Mouse (Mus musculus) myocyte (in vitro differentiated cells): ENCODE results near the gene Gm10762. TPM values are rescaled to one million over a fixed set of nuclear protein-coding genes. Genes with fewer than 3 reads are reported as not detected.

ENCODE experiments used
- H3K27me3 ChIP-seq: one replicate; pipeline ENCODE4 v1.6.1; 2011; ENCODE audit not compliant: control insufficient read depth, insufficient read depth, insufficient read length
- H3K36me3 ChIP-seq: one replicate; pipeline ENCODE4 v1.6.1; 2011; ENCODE audit not compliant: control insufficient read depth, insufficient read depth
- H3K4me2 ChIP-seq: one replicate; pipeline ENCODE4 v1.6.1; 2011; ENCODE audit warnings: low read depth, control low read depth
- H3K4me3 ChIP-seq: one replicate; pipeline ENCODE4 v1.5.1; 2011; ENCODE audit warnings: mild to moderate bottlenecking, control low read depth, moderate library complexity
- H3K79me2 ChIP-seq: one replicate; pipeline ENCODE4 v1.6.1; 2011; ENCODE audit not compliant: control insufficient read depth, insufficient read depth
- H3ac ChIP-seq: one replicate; pipeline ENCODE4 v1.6.1; 2011; ENCODE audit not compliant: control insufficient read depth, insufficient read length
- CEBPB ChIP-seq: IDR thresholded peaks from 2 replicates; pipeline ENCODE4 v1.6.1; 2011; ENCODE audit warnings: mild to moderate bottlenecking, moderate library complexity; ENCODE audit not compliant: poor library complexity, insufficient read depth, severe bottlenecking
- E2F4 ChIP-seq: IDR thresholded peaks from one replicate; pipeline ENCODE4 v1.6.1; 2011; ENCODE audit warnings: mild to moderate bottlenecking, control low read depth, moderate library complexity; ENCODE audit not compliant: insufficient read depth
- MAX ChIP-seq: IDR thresholded peaks from one replicate; pipeline ENCODE4 v1.6.1; 2011; ENCODE audit warnings: low read depth, mild to moderate bottlenecking, control low read depth
- MYOD1 ChIP-seq, 3 experiments: IDR thresholded peaks; one replicate each; pipeline ENCODE4 v1.6.1; 2011; ENCODE audit warnings: control low read depth in 2 of 3, low read depth in 2 of 3, mild to moderate bottlenecking in 2 of 3, moderate library complexity in 1 of 3; ENCODE audit not compliant: insufficient read length in 2 of 3, control insufficient read depth in 1 of 3
- MYOG ChIP-seq, 3 experiments: IDR thresholded peaks; one replicate each; pipeline ENCODE4 v1.6.1; 2011; ENCODE audit warnings: control low read depth in 2 of 3, low read depth in 2 of 3, mild to moderate bottlenecking in 2 of 3; ENCODE audit not compliant: insufficient read length in 2 of 3, control insufficient read depth in 1 of 3, insufficient read depth in 1 of 3
- POLR2A ChIP-seq: IDR thresholded peaks from one replicate; pipeline ENCODE4 v1.6.1; 2011; ENCODE audit warnings: low read depth, mild to moderate bottlenecking, control low read depth, moderate library complexity; ENCODE audit not compliant: insufficient read length
- POLR2AphosphoS2 ChIP-seq: IDR thresholded peaks from one replicate; pipeline ENCODE4 v1.6.1; 2011; ENCODE audit warnings: low read depth, control low read depth; ENCODE audit not compliant: insufficient read length
- REST ChIP-seq: IDR thresholded peaks from one replicate; pipeline ENCODE4 v1.6.1; 2011; ENCODE audit warnings: mild to moderate bottlenecking, control low read depth, moderate library complexity; ENCODE audit not compliant: insufficient read depth, insufficient read length
- SRF ChIP-seq: IDR thresholded peaks from one replicate; pipeline ENCODE4 v1.6.1; 2011; ENCODE audit warnings: low read depth; ENCODE audit not compliant: control insufficient read depth, insufficient read length
- TCF12 ChIP-seq: IDR thresholded peaks from one replicate; pipeline ENCODE4 v1.6.1; 2011; ENCODE audit warnings: mild to moderate bottlenecking, control low read depth; ENCODE audit not compliant: poor library complexity, insufficient read depth, severe bottlenecking
- TCF3 ChIP-seq: IDR thresholded peaks from one replicate; pipeline ENCODE4 v1.6.1; 2011; ENCODE audit warnings: low read depth, control low read depth; ENCODE audit not compliant: insufficient read length
- USF1 ChIP-seq: IDR thresholded peaks from one replicate; pipeline ENCODE4 v1.6.1; 2011; ENCODE audit warnings: low read depth, mild to moderate bottlenecking, control low read depth, moderate library complexity
- polyA plus RNA-seq: library from polyadenylated mRNA; unstranded; fragments of >200 nt; fragmentation: generic; extraction: Trizol; gene quantifications from one replicate; pipeline ENCODE4 v1.2.1, GENCODE M21; 2012; ENCODE audit warnings: missing spikeins

The Gm10762 gene
- polyA plus RNA-seq, 1 experiment, result 2.8 TPM

DNA sequence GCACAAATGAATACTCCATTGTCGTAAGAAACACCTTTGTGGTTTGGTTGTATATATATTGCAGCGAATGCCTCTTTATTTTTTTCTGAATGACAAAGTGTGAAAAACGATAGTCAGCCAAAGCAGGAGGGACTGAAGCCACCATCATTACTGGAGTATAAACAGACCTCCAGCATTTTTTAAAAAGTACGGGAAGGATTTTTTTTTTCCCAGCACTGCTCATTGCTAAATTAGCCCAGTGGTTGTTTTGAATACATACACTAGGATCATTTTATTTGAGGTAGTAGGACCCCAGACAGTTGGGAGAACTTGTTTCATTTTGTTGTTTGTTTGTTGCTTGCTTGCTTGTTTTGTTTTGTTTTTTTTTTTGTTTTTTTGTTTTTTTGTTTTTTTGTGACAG lies 8.0 kb upstream of the Gm10762 start:
- Histone ChIP-seq H3ac (no peak overlapping the region), H3K4me3 (no peak overlapping the region), H3K36me3 (no peaks in the 10 kb centered on the region), H3K27me3 (no peaks in the 10 kb centered on the region), H3K79me2 (no peaks in the 10 kb centered on the region), H3K4me2 (no peak overlapping the region)
- TF ChIP-seq REST (no peak), E2F4 (no peak), TCF3 (no peak), SRF (no peak), MYOD1 (IDR thresholded peaks at IDR 0.05; ENCODE audit: control insufficient read depth in 1 of 3, insufficient read length in 2 of 3, low read depth in 2 of 3) (no peak), TCF12 (no peak), USF1 (no peak)

DNA sequence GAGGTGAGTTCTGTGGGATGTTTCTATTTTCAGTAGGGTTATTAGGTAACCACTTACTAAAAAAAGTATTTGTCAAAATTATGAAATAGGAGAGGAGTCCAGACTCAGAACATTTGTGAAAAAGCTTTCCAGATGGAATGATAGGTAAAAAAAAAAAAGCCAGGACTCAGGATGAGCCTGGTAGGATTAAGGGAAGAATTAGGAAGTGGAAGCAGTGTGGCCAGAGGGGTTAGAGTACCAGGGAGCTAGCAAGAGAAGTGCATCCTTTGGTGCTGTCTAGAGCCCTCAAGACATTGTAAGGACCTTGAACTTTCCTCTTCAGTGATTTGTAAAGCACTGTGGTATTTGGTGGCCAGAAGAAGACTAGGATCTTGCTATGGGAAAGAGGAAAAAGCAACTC lies 4.8 kb upstream of the Gm10762 start:
- no peak overlapping the region for H3ac ChIP-seq
- H3K36me3 ChIP-seq, result no peaks in the 10 kb centered on the region
- H3K79me2 ChIP-seq, result peaks cover 8% of the 10 kb centered on the region
- H3K4me3 ChIP-seq, result no peak overlapping the region
- H3K4me2 ChIP-seq, result no peak overlapping the region
- TF ChIP-seq MYOD1 (IDR thresholded peaks at IDR 0.05; ENCODE audit: control insufficient read depth in 1 of 3, insufficient read length in 2 of 3, low read depth in 2 of 3) (no peak), SRF (no peak), POLR2A (no peak), TCF12 (no peak)
- no peaks in the 10 kb centered on the region for H3K27me3 ChIP-seq

DNA sequence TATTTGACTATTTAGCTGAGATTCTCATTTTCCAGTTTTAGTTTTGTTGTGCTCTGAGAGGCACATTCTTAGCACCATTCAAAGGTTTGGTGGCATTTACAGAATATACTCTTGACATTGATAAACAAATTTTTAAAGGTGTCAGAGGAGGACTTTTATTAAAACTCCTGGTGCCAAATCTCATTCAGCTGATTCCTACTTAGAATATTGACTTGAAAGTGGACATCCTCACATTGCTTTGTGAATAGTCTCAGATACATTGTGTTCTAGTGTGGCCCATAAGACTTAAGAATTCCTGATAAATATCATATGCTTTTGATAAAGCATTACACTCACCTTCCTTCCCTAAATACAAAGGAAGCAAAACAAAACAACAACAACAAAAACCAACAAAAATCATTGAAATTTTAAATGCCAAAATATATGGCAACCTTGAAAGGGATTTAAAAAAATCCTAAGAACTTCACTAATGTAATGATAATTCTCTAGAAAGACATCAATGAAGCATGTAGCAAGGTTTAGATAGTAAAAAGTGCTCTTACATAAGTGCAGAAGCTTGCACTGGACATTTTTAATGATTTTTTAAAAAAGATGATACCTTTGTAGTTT lies 1.1 kb upstream of the Gm10762 start:
- peak overlapping the region; percentile 56 for H3K4me3 ChIP-seq
- peak overlapping the region; percentile 38 for H3ac ChIP-seq
- H3K27me3 ChIP-seq, result no peaks in the 10 kb centered on the region
- peaks cover 8% of the 10 kb centered on the region for H3K79me2 ChIP-seq
- H3K36me3 ChIP-seq, result no peaks in the 10 kb centered on the region
- H3K4me2 ChIP-seq, result peak overlapping the region; percentile 84
- TF ChIP-seq TCF12, result no peak
- no peak for TF ChIP-seq REST
- no peak for TF ChIP-seq MYOG (IDR thresholded peaks at IDR 0.05; ENCODE audit: control insufficient read depth in 1 of 3, insufficient read depth in 1 of 3, insufficient read length in 2 of 3, low read depth in 2 of 3)
- no peak for TF ChIP-seq MAX
- TF ChIP-seq SRF, result no peak
- no peak for TF ChIP-seq E2F4
- TF ChIP-seq USF1, result no peak
- no peak for TF ChIP-seq POLR2A
- TF ChIP-seq CEBPB, result no peak
- no peak for TF ChIP-seq TCF3
- TF ChIP-seq MYOD1 (IDR thresholded peaks at IDR 0.05; ENCODE audit: control insufficient read depth in 1 of 3, insufficient read length in 2 of 3, low read depth in 2 of 3), result no peak
- no peak for TF ChIP-seq POLR2AphosphoS2

DNA sequence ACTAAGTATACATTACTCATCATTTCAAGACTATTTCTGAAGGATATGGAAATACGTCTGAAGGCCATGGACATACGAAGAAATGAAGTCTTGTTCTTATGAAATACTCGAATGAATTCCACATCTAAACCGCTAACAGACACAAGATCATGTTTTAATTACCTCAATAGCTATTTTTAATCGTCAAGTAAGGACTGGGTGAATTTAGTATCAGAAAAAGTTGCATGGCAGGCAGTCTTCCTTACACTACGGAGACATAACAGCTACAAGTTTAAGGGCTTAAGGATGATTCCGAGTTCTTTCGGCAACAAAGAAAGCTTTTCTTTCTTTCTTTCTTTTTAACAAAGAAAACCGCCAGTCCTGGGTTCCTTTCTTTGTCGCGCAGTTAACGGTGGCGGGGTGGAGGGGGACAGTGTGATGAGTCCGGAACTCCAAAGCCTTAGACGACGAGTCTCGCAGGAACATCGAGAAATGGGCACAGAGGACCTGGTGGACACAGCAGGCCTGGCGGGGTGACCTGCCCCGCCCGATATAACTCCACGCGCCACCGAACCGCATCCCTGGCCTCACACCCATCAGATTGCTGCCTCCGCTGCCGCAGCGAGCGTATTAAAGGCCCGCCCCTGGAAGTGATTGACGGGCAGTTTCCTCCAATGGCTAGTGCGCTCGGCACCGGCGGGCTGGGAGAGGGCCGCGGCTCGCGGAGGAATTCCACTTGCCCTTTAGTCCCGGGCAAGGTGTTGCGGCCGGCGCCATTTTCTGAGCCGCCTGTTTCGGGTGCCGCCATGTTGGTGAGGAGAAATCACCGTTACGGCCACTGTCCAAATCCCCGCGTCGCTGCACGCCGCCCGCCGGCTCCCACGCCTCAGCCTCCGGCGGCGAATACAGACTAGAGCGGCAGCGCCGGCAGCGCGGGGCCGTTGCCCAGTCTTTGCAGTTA lies 614 bp downstream of the Gm10762 start, which contains the start of gene Zc3h6:
Gene Zc3h6, plus strand, starts transcription at position 762 of the 940 bp plus-strand sequence.
- H3K4me3 ChIP-seq, result peak within 1 kb of the TSS; percentile 56
- peak within 1 kb of the TSS; percentile 84 for H3K4me2 ChIP-seq
- no peaks in the 10 kb centered on the region for H3K36me3 ChIP-seq
- peak within 1 kb of the TSS; percentile 38 for H3ac ChIP-seq
- peak; percentile 25 for TF ChIP-seq TCF3
- TF ChIP-seq POLR2A, result peak; percentile 97
- TF ChIP-seq MAX, result no peak
- TF ChIP-seq E2F4, result peak; percentile 47
- TF ChIP-seq CEBPB, result no peak
- TF ChIP-seq USF1, result no peak
- TF ChIP-seq MYOD1 (IDR thresholded peaks at IDR 0.05; ENCODE audit: control insufficient read depth in 1 of 3, insufficient read length in 2 of 3, low read depth in 2 of 3), result peak in 1 of 3 experiments; percentile 31
- no peak for TF ChIP-seq REST
- TF ChIP-seq SRF, result peak; percentile 57
- peak; percentile 94 for TF ChIP-seq POLR2AphosphoS2
- no peak for TF ChIP-seq TCF12
- peak in 1 of 3 experiments; percentile 20 for TF ChIP-seq MYOG (IDR thresholded peaks at IDR 0.05; ENCODE audit: control insufficient read depth in 1 of 3, insufficient read depth in 1 of 3, insufficient read length in 2 of 3, low read depth in 2 of 3)
- no peaks in the 10 kb centered on the region for H3K27me3 ChIP-seq
- peaks cover 8% of the 10 kb centered on the region for H3K79me2 ChIP-seq
